Mouse (Mus musculus) neural tube, embryonic 12.5 days (tissue): ENCODE results near the gene 1500009L16Rik. TPM values are rescaled to one million over a fixed set of nuclear protein-coding genes. Genes with fewer than 3 reads are reported as not detected.

Source experiments
- ATAC-seq: fragments of 200-750 bp; cut with Nextera tagmentation; 2 replicates; pipeline ENCODE4 v1.8.0; 2017; ENCODE audit warnings: low read depth, mild to moderate bottlenecking, moderate TSS enrichment, moderate library complexity; ENCODE audit not compliant: low FRiP score
- H3K27ac ChIP-seq: fragments of 300-500 bp; sonication (generic); 2 replicates; pipeline ENCODE4 v1.5.1; 2016
- H3K27me3 ChIP-seq: fragments of 300-500 bp; sonication (generic); replicated peaks from 2 replicates; pipeline ENCODE4 v1.6.1; 2016; ENCODE audit warnings: mild to moderate bottlenecking
- H3K36me3 ChIP-seq: fragments of 300-500 bp; sonication (generic); 2 replicates; pipeline ENCODE4 v1.6.1; 2016; ENCODE audit warnings: mild to moderate bottlenecking
- H3K4me1 ChIP-seq: fragments of 300-500 bp; sonication (generic); 2 replicates; pipeline ENCODE4 v1.6.1; 2016
- H3K4me2 ChIP-seq: fragments of 300-500 bp; sonication (generic); replicated peaks from 2 replicates; pipeline ENCODE4 v1.6.1; 2016; ENCODE audit warnings: mild to moderate bottlenecking
- H3K4me3 ChIP-seq: fragments of 300-500 bp; sonication (generic); 2 replicates; pipeline ENCODE4 v1.5.1; 2016
- H3K9ac ChIP-seq: fragments of 300-500 bp; sonication (generic); 2 replicates; pipeline ENCODE4 v1.6.1; 2016; ENCODE audit warnings: mild to moderate bottlenecking
- H3K9me3 ChIP-seq: fragments of 300-500 bp; sonication (generic); 2 replicates; pipeline ENCODE4 v1.6.1; 2016; ENCODE audit warnings: mild to moderate bottlenecking
- WGBS: fragments of 180-500 bp; shearing (Covaris S2); methylation state at CpG from one replicate; pipeline ENCODE4 v1.1.7; 2016; 5-methylcytosine and 5-hydroxymethylcytosine counted together
- polyA plus RNA-seq: library from polyadenylated mRNA; unstranded; fragments of >200 nt; fragmentation: Nextera tagmentation; extraction: Ambion mirVana; gene quantifications from 2 replicates; pipeline ENCODE4 v1.2.1, GENCODE M21; 2016

The 1500009L16Rik gene
- 34.4 and 34.9 TPM in 2 replicates for polyA plus RNA-seq

DNA sequence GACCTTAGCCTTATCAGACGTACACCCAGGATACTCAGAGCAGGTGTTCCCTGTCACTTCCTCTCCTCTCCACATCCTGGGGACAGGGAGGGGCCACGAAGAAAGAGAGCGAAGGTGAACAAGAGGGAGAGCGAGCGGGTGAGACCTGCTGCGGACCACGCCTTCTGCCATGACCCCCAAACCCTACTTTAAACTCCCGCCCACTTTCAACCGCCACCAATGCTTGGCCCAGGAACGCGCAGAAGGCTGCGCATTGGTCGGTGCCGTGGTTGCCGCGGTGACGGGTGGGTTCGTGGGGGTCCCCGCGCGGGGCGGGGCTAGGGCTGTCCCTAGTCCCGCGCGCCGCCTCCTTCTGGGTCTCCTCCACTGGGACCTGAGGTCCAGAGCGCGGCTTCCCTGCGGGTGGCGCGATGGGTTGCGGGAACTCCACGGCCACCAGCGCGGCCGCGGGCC is at the start of gene 1500009L16Rik:
Gene 1500009L16Rik (plus strand): TSS at position 287 of the 453 bp plus-strand sequence.
- Histone ChIP-seq H3K27me3 (no peaks in the 10 kb centered on the region), H3K4me3 (peak within 1 kb of the TSS; percentile 74), H3K9me3 (no peaks in the 10 kb centered on the region), H3K36me3 (no peaks in the 10 kb centered on the region), H3K9ac (peak within 1 kb of the TSS; percentile 74), H3K4me1 (no peaks in the 10 kb centered on the region), H3K27ac (no peak within 1 kb of the TSS), H3K4me2 (peak within 1 kb of the TSS; percentile 85)
- peak; percentile 100 for ATAC-seq
- WGBS: under 1% methylated on average over 30 of the region's 37 CpGs

DNA sequence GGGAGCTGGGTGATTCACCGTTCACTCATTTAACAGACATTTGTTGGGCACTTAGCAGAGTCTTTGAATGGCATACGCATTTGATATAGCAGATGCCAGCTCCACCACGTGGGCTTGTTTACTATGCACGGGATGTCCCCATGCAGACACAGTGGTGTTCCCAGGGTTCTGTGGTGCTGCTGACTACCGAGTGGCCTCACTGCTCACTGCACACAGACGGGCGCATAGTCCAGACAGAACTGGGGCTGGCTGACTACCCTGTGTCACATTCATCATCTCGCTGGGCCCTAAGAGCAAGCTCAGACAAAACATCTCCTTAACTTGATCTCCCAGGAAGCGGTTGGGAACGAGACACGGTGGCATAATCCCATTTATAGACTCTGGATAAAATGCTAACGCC is 41.3 kb upstream of the 1500009L16Rik start:
- ATAC-seq: no peak
- H3K9ac ChIP-seq: no peak overlapping the region
- H3K4me3 ChIP-seq: no peak overlapping the region
- 92% methylated on average over 12 of the region's 12 CpGs for WGBS
- H3K27me3 ChIP-seq: no peaks in the 10 kb centered on the region
- H3K4me1 ChIP-seq: no peaks in the 10 kb centered on the region
- H3K4me2 ChIP-seq: no peak overlapping the region
- H3K9me3 ChIP-seq: no peaks in the 10 kb centered on the region
- H3K36me3 ChIP-seq: no peaks in the 10 kb centered on the region
- no peak overlapping the region for H3K27ac ChIP-seq

DNA sequence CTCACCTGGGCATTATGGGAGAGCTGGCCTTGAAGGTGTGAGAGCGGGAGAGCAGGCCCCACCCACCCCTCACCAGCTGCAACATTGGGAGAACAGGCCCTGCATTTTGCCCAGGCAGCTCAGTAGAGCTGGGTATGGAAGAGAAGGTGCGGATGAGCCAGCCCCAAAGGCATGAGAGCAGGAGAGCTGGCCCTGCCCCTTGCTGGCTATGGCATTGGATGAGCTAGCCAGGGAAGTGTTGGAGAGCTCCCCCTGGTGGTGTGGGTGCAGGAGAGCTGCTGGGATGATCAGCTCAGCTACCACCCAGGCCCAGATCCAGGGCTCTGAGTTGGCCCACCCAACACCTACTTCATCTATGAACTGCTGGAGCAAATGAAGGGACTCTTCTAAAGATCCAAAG is 34.5 kb upstream of the 1500009L16Rik start:
- H3K27me3 ChIP-seq: no peaks in the 10 kb centered on the region
- H3K4me1 ChIP-seq: no peaks in the 10 kb centered on the region
- H3K9ac ChIP-seq: no peak overlapping the region
- H3K36me3 ChIP-seq: no peaks in the 10 kb centered on the region
- no peaks in the 10 kb centered on the region for H3K9me3 ChIP-seq
- no peak overlapping the region for H3K27ac ChIP-seq
- ATAC-seq: no peak
- WGBS: 85% methylated on average over 2 of the region's 2 CpGs
- H3K4me2 ChIP-seq: no peak overlapping the region
- no peak overlapping the region for H3K4me3 ChIP-seq

DNA sequence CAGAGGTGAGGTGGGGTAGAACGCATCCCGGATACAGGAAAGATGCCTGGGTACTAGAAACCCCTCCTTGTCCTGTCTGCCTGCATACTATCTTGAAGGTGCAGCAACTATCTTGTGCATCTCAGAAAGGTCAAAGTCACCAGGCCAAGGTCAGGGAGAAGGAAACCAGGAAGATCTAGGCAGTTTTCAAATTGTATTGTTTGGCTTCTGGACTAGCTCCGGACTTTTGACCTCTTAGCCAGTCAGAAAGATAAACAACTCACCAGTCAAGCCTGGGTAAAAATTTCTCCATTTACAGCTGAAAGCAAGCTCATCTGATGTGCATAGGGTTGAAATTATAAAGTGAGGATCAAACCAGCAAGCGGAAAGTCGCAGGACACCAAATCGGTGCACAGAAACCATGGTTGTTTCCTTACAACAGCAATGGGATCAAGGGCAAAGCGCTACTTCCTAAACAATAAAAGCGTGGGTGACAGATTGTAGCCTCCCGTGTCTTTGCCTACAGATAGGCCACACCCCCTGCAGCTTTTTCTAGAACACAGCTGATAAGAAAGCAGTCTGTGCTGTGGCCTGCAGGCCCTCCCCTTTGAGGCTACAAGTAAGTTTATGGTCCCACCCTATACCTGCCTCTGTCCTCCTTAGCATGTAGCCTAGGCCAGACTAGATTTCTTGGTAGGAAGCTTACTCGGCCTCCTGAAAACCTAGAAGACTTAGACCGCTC is 30.3 kb upstream of the 1500009L16Rik start:
- no peaks in the 10 kb centered on the region for H3K27me3 ChIP-seq
- no peak overlapping the region for H3K9ac ChIP-seq
- no peak overlapping the region for H3K4me3 ChIP-seq
- no peak overlapping the region for H3K4me2 ChIP-seq
- no peak for ATAC-seq
- no peaks in the 10 kb centered on the region for H3K4me1 ChIP-seq
- no peak overlapping the region for H3K27ac ChIP-seq
- H3K9me3 ChIP-seq: no peaks in the 10 kb centered on the region
- no peaks in the 10 kb centered on the region for H3K36me3 ChIP-seq
- WGBS: 87% methylated on average over 11 of the region's 11 CpGs

DNA sequence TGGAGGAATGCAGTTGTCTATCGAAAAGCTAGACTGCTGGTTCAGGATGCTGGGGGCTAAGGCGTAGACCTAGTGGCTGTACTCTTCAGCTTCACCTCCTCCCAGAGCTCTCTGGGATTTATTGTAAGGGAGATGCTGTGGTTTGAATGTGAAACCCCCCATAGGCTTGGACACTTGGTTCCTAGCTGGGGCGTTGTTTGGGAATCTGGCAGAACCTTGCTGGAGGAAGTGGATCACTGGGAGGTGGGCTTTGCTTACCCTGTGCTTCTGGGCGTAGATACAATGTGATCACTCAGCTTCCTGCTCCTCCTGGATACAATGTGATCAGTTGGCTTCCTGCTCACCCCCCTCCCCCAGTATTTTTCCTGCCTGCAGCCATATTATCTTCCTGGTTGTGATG is 26.4 kb upstream of the 1500009L16Rik start:
- no peaks in the 10 kb centered on the region for H3K36me3 ChIP-seq
- H3K27me3 ChIP-seq: no peaks in the 10 kb centered on the region
- no peak overlapping the region for H3K4me2 ChIP-seq
- no peak overlapping the region for H3K27ac ChIP-seq
- H3K9ac ChIP-seq: no peak overlapping the region
- no peaks in the 10 kb centered on the region for H3K4me1 ChIP-seq
- no peaks in the 10 kb centered on the region for H3K9me3 ChIP-seq
- no peak overlapping the region for H3K4me3 ChIP-seq
- 86% methylated on average over 4 of the region's 4 CpGs for WGBS
- no peak for ATAC-seq

DNA sequence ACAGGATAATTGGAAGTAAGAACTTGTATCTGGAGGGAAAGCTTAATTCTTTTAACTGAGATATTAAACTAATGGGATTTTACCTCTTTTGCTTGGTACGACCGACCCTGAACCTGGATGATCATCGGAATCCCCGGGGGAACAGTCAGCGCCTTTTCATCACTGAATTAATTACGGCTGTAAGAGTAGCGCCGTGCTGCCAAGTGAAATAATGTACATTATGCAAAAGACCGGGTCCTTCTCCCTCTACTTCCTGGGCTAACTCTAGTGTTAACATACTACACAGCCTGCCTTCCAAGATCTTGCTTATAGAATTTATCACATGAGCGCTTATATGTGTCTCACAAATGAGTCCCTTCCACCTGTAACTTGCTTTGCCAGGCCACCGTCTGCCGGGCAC is 16.0 kb upstream of the 1500009L16Rik start:
- no peak overlapping the region for H3K27ac ChIP-seq
- no peaks in the 10 kb centered on the region for H3K36me3 ChIP-seq
- H3K9me3 ChIP-seq: no peaks in the 10 kb centered on the region
- WGBS: 82% methylated on average over 12 of the region's 12 CpGs
- no peak overlapping the region for H3K9ac ChIP-seq
- H3K27me3 ChIP-seq: no peaks in the 10 kb centered on the region
- no peak overlapping the region for H3K4me2 ChIP-seq
- H3K4me1 ChIP-seq: no peaks in the 10 kb centered on the region
- H3K4me3 ChIP-seq: no peak overlapping the region
- ATAC-seq: no peak

DNA sequence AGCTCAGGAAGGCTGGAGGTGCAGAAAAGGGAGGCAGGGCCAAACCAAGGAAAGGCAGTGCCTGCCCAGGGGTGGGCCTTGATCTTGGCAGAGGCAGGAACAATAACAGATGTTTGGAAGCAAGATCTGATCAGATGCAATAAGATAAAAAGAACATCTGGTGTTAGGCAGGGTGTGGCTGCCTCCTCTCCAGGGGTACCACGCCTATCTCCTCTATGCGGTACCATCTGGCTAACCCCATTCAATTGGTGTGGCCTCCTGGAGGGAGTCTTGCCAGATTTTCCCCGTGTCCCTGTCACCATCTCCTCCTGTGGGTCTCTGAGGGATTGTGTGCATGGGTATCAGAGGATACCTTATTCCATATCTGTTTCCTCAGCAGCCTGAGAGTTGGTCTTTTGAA is 12.7 kb upstream of the 1500009L16Rik start:
- Histone ChIP-seq H3K9me3 (no peaks in the 10 kb centered on the region), H3K27me3 (no peaks in the 10 kb centered on the region), H3K4me3 (no peak overlapping the region), H3K27ac (no peak overlapping the region), H3K4me2 (no peak overlapping the region), H3K4me1 (no peaks in the 10 kb centered on the region), H3K36me3 (no peaks in the 10 kb centered on the region), H3K9ac (no peak overlapping the region)
- ATAC-seq: no peak
- 71% methylated on average over 3 of the region's 3 CpGs for WGBS

DNA sequence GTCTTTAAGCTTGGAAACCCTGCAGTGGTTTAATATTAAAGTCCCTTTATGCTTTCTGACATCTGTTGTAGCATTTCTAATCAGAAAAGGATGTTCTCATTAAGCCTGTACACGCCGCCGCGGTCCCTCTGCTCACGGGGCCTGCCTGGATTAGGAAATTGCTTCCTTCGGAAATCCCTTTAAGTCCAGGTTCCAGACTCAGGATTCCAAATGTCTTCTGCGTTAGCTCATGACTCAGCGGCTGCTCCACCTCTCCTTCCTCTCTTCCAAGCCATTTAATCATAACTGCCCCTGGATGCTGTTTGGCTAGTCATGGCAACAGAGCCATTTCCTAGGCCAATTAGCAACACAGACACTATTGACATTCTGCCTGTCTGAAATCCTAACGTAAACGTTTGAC is 10.9 kb upstream of the 1500009L16Rik start:
- Histone ChIP-seq H3K4me1 (no peaks in the 10 kb centered on the region), H3K4me3 (no peak overlapping the region), H3K27ac (no peak overlapping the region), H3K9me3 (no peaks in the 10 kb centered on the region), H3K36me3 (no peaks in the 10 kb centered on the region), H3K9ac (no peak overlapping the region), H3K27me3 (no peaks in the 10 kb centered on the region), H3K4me2 (no peak overlapping the region)
- no peak for ATAC-seq
- 83% methylated on average over 10 of the region's 10 CpGs for WGBS

DNA sequence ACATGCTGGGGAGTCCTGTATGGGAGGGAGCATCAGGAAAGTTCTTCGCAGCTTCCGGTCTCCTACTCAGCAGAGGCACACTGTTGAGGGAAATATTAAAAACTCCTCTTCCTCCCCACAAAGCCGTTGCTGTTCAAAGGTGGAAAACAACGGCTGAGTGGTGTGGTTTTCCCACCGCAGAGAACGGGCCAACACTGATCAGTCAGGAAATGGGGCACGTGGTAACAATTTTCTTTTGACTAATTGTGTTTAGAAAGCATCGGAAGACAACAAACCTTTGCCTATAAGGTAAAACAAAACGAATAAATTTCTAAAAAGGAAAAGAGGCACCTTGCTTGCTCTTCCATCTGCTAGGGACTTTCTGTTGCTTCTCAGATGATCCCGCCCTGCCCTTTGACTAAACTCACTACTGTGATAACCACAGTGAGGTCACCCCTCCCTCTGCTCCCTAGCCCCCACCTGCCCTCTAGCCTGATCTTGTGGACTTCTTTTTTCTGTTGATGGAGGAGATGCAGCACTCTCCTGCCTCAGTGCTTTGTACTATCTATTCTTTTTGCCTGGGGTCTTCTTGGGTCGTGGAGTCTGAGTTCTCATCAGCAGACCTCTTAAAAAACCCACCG is 3.7 kb upstream of the 1500009L16Rik start:
- no peaks in the 10 kb centered on the region for H3K4me1 ChIP-seq
- H3K9me3 ChIP-seq: no peaks in the 10 kb centered on the region
- no peaks in the 10 kb centered on the region for H3K27me3 ChIP-seq
- no peak overlapping the region for H3K9ac ChIP-seq
- no peak for ATAC-seq
- no peak overlapping the region for H3K4me3 ChIP-seq
- H3K27ac ChIP-seq: no peak overlapping the region
- H3K4me2 ChIP-seq: no peak overlapping the region
- 87% methylated on average over 12 of the region's 12 CpGs for WGBS
- no peaks in the 10 kb centered on the region for H3K36me3 ChIP-seq

DNA sequence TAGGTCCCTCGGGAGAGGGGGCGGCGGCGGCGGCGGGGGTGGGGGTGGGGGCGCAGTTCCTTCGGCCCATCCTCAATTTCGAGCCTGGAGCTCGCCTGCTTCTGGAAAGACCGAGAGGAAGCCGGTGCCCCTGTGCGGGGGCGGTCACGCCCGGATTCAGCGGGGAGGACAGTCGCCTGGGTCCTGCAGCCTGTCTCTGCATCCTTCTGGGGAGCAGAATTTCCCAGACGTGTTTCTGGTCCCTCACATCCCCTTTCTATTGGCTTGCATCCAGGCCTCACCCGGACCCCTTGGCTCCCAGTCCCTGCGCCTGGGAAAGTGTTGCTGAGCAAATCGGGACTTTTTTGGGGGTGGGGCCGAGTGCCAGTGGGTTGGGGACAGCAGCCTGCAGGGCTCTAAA is 390 bp downstream of the 1500009L16Rik start:
- Histone ChIP-seq H3K27ac (no peak overlapping the region), H3K36me3 (no peaks in the 10 kb centered on the region), H3K4me2 (peak overlapping the region; percentile 85), H3K9ac (peak overlapping the region; percentile 74), H3K9me3 (no peaks in the 10 kb centered on the region), H3K4me1 (no peaks in the 10 kb centered on the region), H3K27me3 (no peaks in the 10 kb centered on the region), H3K4me3 (peak overlapping the region; percentile 74)
- WGBS: under 1% methylated on average over 23 of the region's 23 CpGs
- peak; percentile 67 for ATAC-seq

DNA sequence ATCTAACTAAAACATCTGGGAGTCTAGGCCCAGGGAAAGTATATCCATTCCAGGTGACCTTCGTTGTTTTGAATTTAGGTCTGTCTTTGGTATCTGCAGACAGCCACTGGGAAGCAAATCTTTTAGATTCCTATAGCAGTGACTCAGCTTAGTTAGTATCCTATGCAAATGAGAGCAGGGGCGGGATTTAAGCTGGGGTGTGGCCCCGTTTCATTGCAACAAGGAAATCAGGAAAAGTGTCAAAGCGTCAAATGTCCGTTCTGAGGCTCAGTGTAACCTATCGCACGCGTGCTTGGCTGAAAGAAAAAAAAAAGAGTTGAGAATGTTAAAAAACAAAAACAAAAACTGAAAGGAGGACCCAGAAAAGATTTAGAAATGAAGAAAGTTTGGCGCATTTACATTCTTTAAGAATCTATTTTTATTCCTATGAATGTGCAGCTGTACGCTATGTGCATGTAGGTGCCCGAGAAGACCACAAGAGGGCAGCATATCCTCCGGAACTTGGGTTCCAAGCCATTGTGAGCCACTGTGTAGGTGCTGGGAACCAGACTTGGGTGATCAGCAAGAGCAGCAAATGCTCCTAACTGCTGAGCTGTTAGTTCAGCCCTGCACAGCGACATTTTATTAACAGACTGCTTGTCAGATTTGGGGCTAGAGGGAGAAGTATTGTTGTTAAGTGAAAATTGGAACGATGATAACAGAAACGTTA is 1.8 kb downstream of the 1500009L16Rik start:
- 85% methylated on average over 15 of the region's 15 CpGs for WGBS
- no peak for ATAC-seq

DNA sequence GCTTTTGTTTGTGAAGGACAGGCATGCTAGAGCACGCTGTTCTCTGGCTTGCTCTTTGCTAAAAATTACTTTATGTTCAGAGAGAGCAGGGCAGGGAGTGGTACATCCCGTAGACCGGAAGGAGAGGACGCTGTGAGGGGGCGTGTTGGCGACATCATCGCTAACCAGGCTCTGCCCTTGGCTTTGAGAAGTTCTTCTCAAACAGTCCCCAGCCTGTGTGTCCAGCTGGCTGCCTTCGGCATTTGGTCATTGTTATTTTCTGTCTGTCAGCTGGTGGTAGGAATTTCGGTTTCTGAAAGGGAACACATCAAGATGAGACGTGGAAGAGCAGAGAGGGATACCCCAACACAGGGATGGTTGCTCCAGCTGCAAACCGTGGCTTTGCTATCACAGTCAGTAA is 3.5 kb downstream of the 1500009L16Rik start:
- Histone ChIP-seq H3K9me3 (no peaks in the 10 kb centered on the region), H3K4me1 (no peaks in the 10 kb centered on the region), H3K27ac (no peak overlapping the region), H3K27me3 (no peaks in the 10 kb centered on the region), H3K36me3 (no peaks in the 10 kb centered on the region), H3K4me2 (no peak overlapping the region), H3K4me3 (no peak overlapping the region), H3K9ac (no peak overlapping the region)
- ATAC-seq: no peak
- WGBS: 80% methylated on average over 11 of the region's 11 CpGs

More for the DNA sequence above, 1.8 kb downstream of the 1500009L16Rik start:
- no peak overlapping the region for H3K27ac ChIP-seq
- no peaks in the 10 kb centered on the region for H3K9me3 ChIP-seq
- no peak overlapping the region for H3K4me3 ChIP-seq
- no peaks in the 10 kb centered on the region for H3K4me1 ChIP-seq
- no peaks in the 10 kb centered on the region for H3K27me3 ChIP-seq
- no peak overlapping the region for H3K4me2 ChIP-seq
- H3K9ac ChIP-seq: no peak overlapping the region
- no peaks in the 10 kb centered on the region for H3K36me3 ChIP-seq
